Mouse (Mus musculus): ENCODE results near the gene Aup1. TPM values are rescaled to one million over a fixed set of nuclear protein-coding genes. Genes with fewer than 3 reads are reported as not detected.

Aup1 gene
- polyA plus RNA-seq, 1 experiment from 2014 or later = 175 TPM

DNA sequence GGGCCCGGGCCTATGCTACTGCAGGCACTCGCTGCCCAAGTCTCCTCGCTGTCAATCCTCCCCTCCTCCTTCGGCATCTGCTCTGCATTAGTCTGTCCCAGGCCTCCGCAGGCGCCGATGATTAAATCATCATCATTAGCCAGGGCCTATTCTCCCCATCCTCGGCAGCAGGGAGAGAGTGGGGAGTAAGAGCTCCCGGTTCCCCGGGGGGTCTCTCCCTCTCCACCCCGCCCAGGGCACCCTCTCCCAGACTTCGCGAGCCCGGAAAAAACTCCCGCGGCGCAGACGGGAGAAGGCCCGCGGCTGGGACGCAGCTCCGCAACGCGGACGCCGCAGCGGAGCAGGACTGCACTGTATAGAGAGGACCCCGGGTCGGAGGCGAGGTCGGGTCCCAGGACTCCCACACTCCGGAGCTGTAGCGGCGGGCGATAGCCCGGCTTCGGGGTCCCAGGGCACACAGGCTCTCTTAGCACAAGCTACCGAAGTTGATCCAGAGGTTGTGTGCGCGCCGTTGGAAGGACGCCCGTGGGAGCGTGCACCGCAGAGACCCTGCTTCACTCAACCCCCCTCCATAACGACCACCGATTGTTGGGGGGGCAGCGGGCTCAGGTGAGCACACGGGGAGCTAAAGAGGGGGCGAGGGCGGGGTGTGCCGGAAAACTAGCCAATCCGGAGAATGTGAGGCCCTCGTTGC, 23.5 kb downstream of the Aup1 start, which contains the start of gene Pcgf1:
Pcgf1 (plus strand) TSS at position 240 of the 694 bp plus-strand sequence.
- DNase-seq (peak; percentile 55), ATAC-seq (peak; percentile 26)
- Histone ChIP-seq H3K4me3 (ENCODE audit: low read depth, low read length) (peak within 1 kb of the TSS; percentile 91), H3K4me1 (ENCODE audit: insufficient read depth) (peaks cover 18% of the 10 kb centered on the region), H3K4me2 (ENCODE audit: low read depth, low read length) (peak within 1 kb of the TSS; percentile 99), H3K9ac (replicated peaks) (peak within 1 kb of the TSS; percentile 84), H3K36me3 (replicated peaks; ENCODE audit: insufficient read depth, low read length) (peaks cover 2% of the 10 kb centered on the region; the same call in 1 of the 2 replicates), H3K9me3 (ENCODE audit: low read length) (no peaks in the 10 kb centered on the region), H3K27ac (ENCODE audit: low read depth) (peak within 1 kb of the TSS; percentile 82), H3K27me3 (ENCODE audit: insufficient read depth, low read length) (peaks cover 33% of the 10 kb centered on the region)
- WGBS (ENCODE audit: insufficient replicate concordance) = under 1% methylated on average over 54 of the region's 54 CpGs
- TF ChIP-seq EP300 (IDR thresholded peaks at IDR 0.05; ENCODE audit: low read depth) = no peak
- TF ChIP-seq CTCF (IDR thresholded peaks at IDR 0.05; ENCODE audit: low read depth) = no peak

DNA sequence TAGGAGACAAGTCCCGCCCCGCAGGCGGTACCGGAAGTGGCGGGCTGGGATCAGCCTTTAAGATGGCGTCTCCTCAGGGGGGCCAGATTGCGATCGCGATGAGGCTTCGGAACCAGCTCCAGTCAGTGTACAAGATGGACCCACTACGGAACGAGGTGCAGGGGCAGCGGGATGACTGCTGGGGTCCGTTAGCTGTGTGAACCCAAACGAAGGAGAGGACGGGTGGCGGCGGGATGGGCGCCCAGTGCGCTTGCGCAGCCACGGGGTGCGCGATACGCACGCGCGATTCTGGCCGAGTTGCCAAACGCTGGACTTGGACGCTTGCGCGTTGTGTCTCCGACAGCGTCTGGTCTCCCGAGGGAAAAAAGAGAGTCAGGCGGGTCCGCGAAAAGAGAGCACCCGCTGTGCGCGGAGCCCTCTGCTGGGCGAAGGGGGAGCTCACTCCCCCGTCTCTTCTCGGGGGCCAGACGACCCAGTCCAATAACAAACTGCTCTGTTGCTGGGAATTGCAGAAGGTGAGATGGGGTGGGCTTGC, 24.1 kb downstream of the Aup1 start:
- Histone ChIP-seq H3K4me3 (ENCODE audit: low read depth, low read length) (peak overlapping the region; percentile 91), H3K36me3 (replicated peaks; ENCODE audit: insufficient read depth, low read length) (peaks cover 2% of the 10 kb centered on the region; the same call in 1 of the 2 replicates), H3K9ac (replicated peaks) (peak overlapping the region; percentile 84), H3K9me3 (ENCODE audit: low read length) (no peaks in the 10 kb centered on the region), H3K4me1 (ENCODE audit: insufficient read depth) (peaks cover 18% of the 10 kb centered on the region), H3K4me2 (ENCODE audit: low read depth, low read length) (peak overlapping the region; percentile 99), H3K27ac (ENCODE audit: low read depth) (peak overlapping the region; percentile 82), H3K27me3 (ENCODE audit: insufficient read depth, low read length) (peaks cover 30% of the 10 kb centered on the region)
- ATAC-seq = peak; percentile 94
- under 1% methylated on average over 46 of the region's 46 CpGs for WGBS (ENCODE audit: insufficient replicate concordance)
- peak; percentile 100 for DNase-seq
- no peak for TF ChIP-seq EP300 (IDR thresholded peaks at IDR 0.05; ENCODE audit: low read depth)
- peak; percentile 74 for TF ChIP-seq CTCF (IDR thresholded peaks at IDR 0.05; ENCODE audit: low read depth)

DNA sequence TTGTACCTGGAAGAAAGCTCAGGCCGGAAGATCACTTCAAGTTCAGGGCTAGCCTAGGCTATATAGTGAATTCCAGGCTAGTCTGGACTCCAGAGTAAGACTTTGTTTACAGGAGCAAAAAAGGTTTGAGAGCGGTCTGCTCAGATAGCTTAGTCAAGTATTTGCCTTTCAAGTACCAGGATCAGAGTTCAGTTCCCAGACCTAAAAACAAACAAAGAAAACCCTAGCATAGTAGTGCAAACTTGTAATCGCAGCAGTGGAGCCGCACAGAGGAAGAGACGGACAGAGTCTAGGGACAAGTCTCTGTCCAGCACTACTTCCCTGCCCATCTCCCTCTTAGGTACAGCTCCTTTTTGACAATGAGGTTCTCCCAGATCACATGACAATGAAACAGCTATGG, 25.9 kb downstream of the Aup1 start:
- WGBS (ENCODE audit: insufficient replicate concordance) = 79% methylated on average over 5 of the region's 5 CpGs
- DNase-seq (no peak), ATAC-seq (no peak)
- Histone ChIP-seq H3K27ac (ENCODE audit: low read depth) (no peak overlapping the region), H3K4me2 (ENCODE audit: low read depth, low read length) (no peak overlapping the region), H3K9ac (replicated peaks) (no peak overlapping the region), H3K27me3 (ENCODE audit: insufficient read depth, low read length) (peaks cover 34% of the 10 kb centered on the region), H3K9me3 (ENCODE audit: low read length) (no peaks in the 10 kb centered on the region), H3K4me3 (ENCODE audit: low read depth, low read length) (no peak overlapping the region), H3K4me1 (ENCODE audit: insufficient read depth) (peaks cover 22% of the 10 kb centered on the region), H3K36me3 (replicated peaks; ENCODE audit: insufficient read depth, low read length) (peaks cover 2% of the 10 kb centered on the region; the same call in 1 of the 2 replicates)
- TF ChIP-seq EP300 (IDR thresholded peaks at IDR 0.05; ENCODE audit: low read depth) (no peak), CTCF (IDR thresholded peaks at IDR 0.05; ENCODE audit: low read depth) (no peak)

DNA sequence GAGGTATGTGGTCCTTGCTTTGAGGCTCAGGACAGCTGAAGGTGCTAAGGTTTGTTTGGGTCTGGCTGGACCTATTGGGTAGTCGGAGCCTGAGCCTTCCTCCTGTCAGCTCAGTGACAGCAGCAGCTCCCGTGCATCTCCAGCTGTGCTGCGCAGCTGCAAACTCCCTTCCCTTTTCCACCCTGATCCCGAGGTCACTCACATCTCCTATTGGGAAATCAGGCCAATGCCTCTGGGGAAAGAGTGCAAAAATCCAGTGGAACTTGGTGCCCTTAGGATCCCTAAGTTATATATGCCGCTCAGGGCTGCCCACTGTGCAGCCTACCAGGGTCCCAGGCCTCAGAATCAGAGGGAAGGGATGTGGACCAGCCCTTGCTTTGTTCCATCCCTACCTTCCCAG, 29.2 kb downstream of the Aup1 start:
- no peak overlapping the region for H3K9ac ChIP-seq (replicated peaks)
- H3K27ac ChIP-seq (ENCODE audit: low read depth) = no peak overlapping the region
- peaks cover 2% of the 10 kb centered on the region; the same call in 1 of the 2 replicates for H3K36me3 ChIP-seq (replicated peaks; ENCODE audit: insufficient read depth, low read length)
- ATAC-seq (peak; percentile 58), DNase-seq (no peak)
- no peak overlapping the region for H3K4me3 ChIP-seq (ENCODE audit: low read depth, low read length)
- H3K4me1 ChIP-seq (ENCODE audit: insufficient read depth) = peaks cover 25% of the 10 kb centered on the region
- H3K4me2 ChIP-seq (ENCODE audit: low read depth, low read length) = no peak overlapping the region
- no peaks in the 10 kb centered on the region for H3K9me3 ChIP-seq (ENCODE audit: low read length)
- TF ChIP-seq EP300 (IDR thresholded peaks at IDR 0.05; ENCODE audit: low read depth) (no peak), CTCF (IDR thresholded peaks at IDR 0.05; ENCODE audit: low read depth) (no peak)
- 29% methylated on average over 5 of the region's 5 CpGs for WGBS (ENCODE audit: insufficient replicate concordance)
- peaks cover 55% of the 10 kb centered on the region for H3K27me3 ChIP-seq (ENCODE audit: insufficient read depth, low read length)

DNA sequence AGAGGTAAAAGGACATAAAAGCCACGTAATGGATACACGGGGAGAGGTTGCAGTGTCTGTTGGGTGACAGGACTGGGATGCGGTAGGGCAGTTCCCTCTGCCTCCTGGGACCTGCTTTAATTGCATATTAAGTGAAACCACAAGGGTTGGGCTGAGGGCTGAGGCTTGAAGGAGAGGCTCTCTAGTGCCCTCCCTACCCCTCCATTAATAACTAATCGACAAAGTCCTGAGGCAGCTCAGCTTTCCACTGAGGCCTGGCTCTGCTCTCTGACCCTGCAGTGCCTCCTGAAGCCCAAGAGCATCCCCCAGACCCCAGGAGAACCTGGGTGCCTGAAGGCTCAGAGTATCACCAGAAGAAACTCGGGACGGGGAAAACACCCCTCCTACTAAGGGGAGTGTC, 30.2 kb downstream of the Aup1 start:
- no peaks in the 10 kb centered on the region for H3K9me3 ChIP-seq (ENCODE audit: low read length)
- DNase-seq (no peak), ATAC-seq (no peak)
- no peak overlapping the region for H3K4me3 ChIP-seq (ENCODE audit: low read depth, low read length)
- no peak overlapping the region for H3K9ac ChIP-seq (replicated peaks)
- no peak overlapping the region for H3K27ac ChIP-seq (ENCODE audit: low read depth)
- 18% methylated on average over 6 of the region's 6 CpGs for WGBS (ENCODE audit: insufficient replicate concordance)
- peaks cover 2% of the 10 kb centered on the region; the same call in 1 of the 2 replicates for H3K36me3 ChIP-seq (replicated peaks; ENCODE audit: insufficient read depth, low read length)
- no peak for TF ChIP-seq EP300 (IDR thresholded peaks at IDR 0.05; ENCODE audit: low read depth)
- TF ChIP-seq CTCF (IDR thresholded peaks at IDR 0.05; ENCODE audit: low read depth) = no peak
- peaks cover 16% of the 10 kb centered on the region for H3K4me1 ChIP-seq (ENCODE audit: insufficient read depth)
- peaks cover 63% of the 10 kb centered on the region for H3K27me3 ChIP-seq (ENCODE audit: insufficient read depth, low read length)
- H3K4me2 ChIP-seq (ENCODE audit: low read depth, low read length) = no peak overlapping the region
